In genomic region chr7:16932704-16933577, GRCm38 (mm10) we compare ENCODE assay signal across 9 mouse cellular contexts. TPM values are rescaled to one million over a fixed set of nuclear protein-coding genes. Genes with fewer than 3 reads are reported as not detected.
DNase-seq lines count a peak whose midpoint lies in the region; ATAC-seq lines count a peak whose summit lies in the region.
"Had no signal": no experiment of that assay in that cellular context is flagged by ENCODE, and none has a peak within 500 bp of the region (broad histone marks: within the 10 kb centered on the region; RNA-seq: fewer than 3 reads in every experiment).

No protein-coding gene starts in this region.

- H3K36me3 ChIP-seq in kidney, embryonic 16.5 days (ENCODE audit: insufficient read depth, low read length), result no peaks in the 10 kb centered on the region
- H3K36me3 ChIP-seq in midbrain, embryonic 11.5 days (ENCODE audit: control insufficient read depth, insufficient read depth, low read length), result no peaks in the 10 kb centered on the region
- H3K36me3 ChIP-seq: lung, embryonic 15.5 days had no signal

- H3K4me3 ChIP-seq in kidney, embryonic 16.5 days (ENCODE audit: low read length), result no peak overlapping the region
- H3K4me3 ChIP-seq in midbrain, embryonic 11.5 days (ENCODE audit: low read depth, low read length), result no peak overlapping the region
- H3K4me3 ChIP-seq: lung, embryonic 15.5 days had no signal

- H3K4me2 ChIP-seq in kidney, embryonic 16.5 days (replicated peaks; ENCODE audit: low read depth, low read length), result no peak overlapping the region
- H3K4me2 ChIP-seq in midbrain, embryonic 11.5 days, result no peak overlapping the region
- H3K4me2 ChIP-seq: lung, embryonic 15.5 days had no signal

- no peaks in the 10 kb centered on the region for H3K4me1 ChIP-seq in kidney, embryonic 16.5 days (ENCODE audit: insufficient read depth, low read length)
- peaks cover 3% of the 10 kb centered on the region; the same call in 1 of the 2 replicates for H3K4me1 ChIP-seq in midbrain, embryonic 11.5 days (ENCODE audit: control insufficient read depth, insufficient read depth, low read length)

- H3K9me3 ChIP-seq in kidney, embryonic 16.5 days (ENCODE audit: low read length), result no peaks in the 10 kb centered on the region
- no peaks in the 10 kb centered on the region for H3K9me3 ChIP-seq in midbrain, embryonic 11.5 days (ENCODE audit: control insufficient read depth, low read length)
- H3K9me3 ChIP-seq: lung, embryonic 15.5 days had no signal

- H3K27ac ChIP-seq in kidney, embryonic 16.5 days (ENCODE audit: low read length), result no peak overlapping the region
- no peak overlapping the region for H3K27ac ChIP-seq in midbrain, embryonic 11.5 days (ENCODE audit: low read depth, low read length)
- H3K27ac ChIP-seq: lung, embryonic 15.5 days had no signal

- 42% methylated on average over 14 of the region's 14 CpGs for WGBS in kidney, embryonic 16.5 days
- WGBS in midbrain, embryonic 11.5 days, result 40% methylated on average over 14 of the region's 14 CpGs

- peak; percentile 73 for DNase-seq in adrenal gland, postnatal 14 days
- no peak for DNase-seq in adrenal gland, adult 18-20 months (ENCODE audit: low spot score in 2 of 2)
- DNase-seq in right cerebral cortex, adult 18-20 months, result peak; percentile 74
- no peak for DNase-seq in right cerebral cortex, postnatal 36 days (ENCODE audit: low spot score in 2 of 2)
- DNase-seq in embryo, embryonic 10.5 days (ENCODE audit: low spot score), result peak; percentile 75
- DNase-seq in midbrain, embryonic 11.5 days (ENCODE audit: low spot score, missing footprints), result peak; percentile 92
- DNase-seq in gastrocnemius, postnatal 25 days, result no peak

- no peak overlapping the region for H3K9ac ChIP-seq in kidney, embryonic 16.5 days (replicated peaks; ENCODE audit: low read length)
- no peak overlapping the region for H3K9ac ChIP-seq in midbrain, embryonic 11.5 days (ENCODE audit: low read length)
- H3K9ac ChIP-seq: lung, embryonic 15.5 days had no signal

- peak; percentile 42; the same call in 1 of the 2 replicates for ATAC-seq in kidney, embryonic 16.5 days (ENCODE audit: low FRiP score, low TSS enrichment)
- ATAC-seq in midbrain, embryonic 11.5 days (ENCODE audit: low FRiP score), result peak; percentile 54

- no peaks in the 10 kb centered on the region for H3K27me3 ChIP-seq in kidney, embryonic 16.5 days (ENCODE audit: insufficient read depth, low read length)
- no peaks in the 10 kb centered on the region for H3K27me3 ChIP-seq in midbrain, embryonic 11.5 days (ENCODE audit: control insufficient read depth, insufficient read depth, low read length)
- H3K27me3 ChIP-seq: lung, embryonic 15.5 days had no signal

RNA-seq across cellular contexts. Expression of gene Calm3, which starts 9.0 kb away (rescaled TPM):
- total RNA-seq in adrenal gland, postnatal 14 days (2021), result 222 and 231 TPM in 2 replicates
- total RNA-seq in adrenal gland, adult 18-20 months (2021), result 100 to 1,000 TPM; 227 to 234 TPM
- polyA plus RNA-seq in kidney, embryonic 16.5 days (2015; fragmentation: Nextera tagmentation; extraction: Ambion mirVana), result 145 and 154 TPM in 2 replicates
- 284 and 295 TPM in 2 replicates for polyA plus RNA-seq in midbrain, embryonic 11.5 days (2014; fragmentation: Nextera tagmentation; extraction: Ambion mirVana)
- 100 to 1,000 TPM; 257 to 291 TPM for total RNA-seq in gastrocnemius, postnatal 25 days (2021)

RNA-seq across cellular contexts. Expression of gene Pnmal2, which starts 11.5 kb away (rescaled TPM):
- 24.6 and 27.2 TPM in 2 replicates for total RNA-seq in adrenal gland, postnatal 14 days (2021)
- total RNA-seq in adrenal gland, adult 18-20 months (2021), result 10 to 100 TPM; 24.4 to 33.3 TPM
- 7.4 and 7.5 TPM in 2 replicates for polyA plus RNA-seq in kidney, embryonic 16.5 days (2015; fragmentation: Nextera tagmentation; extraction: Ambion mirVana)
- polyA plus RNA-seq in midbrain, embryonic 11.5 days (2014; fragmentation: Nextera tagmentation; extraction: Ambion mirVana), result 8.3 and 8.6 TPM in 2 replicates
- 1 to 10 TPM; 2.3 to 3.3 TPM for total RNA-seq in gastrocnemius, postnatal 25 days (2021)

RNA-seq across cellular contexts. Expression of gene Pnmal1, which starts 26.5 kb away (rescaled TPM):
- 4.6 and 5.6 TPM in 2 replicates for total RNA-seq in adrenal gland, postnatal 14 days (2021)
- 1 to 10 TPM; 3.5 to 4.0 TPM for total RNA-seq in adrenal gland, adult 18-20 months (2021)
- polyA plus RNA-seq in kidney, embryonic 16.5 days (2015; fragmentation: Nextera tagmentation; extraction: Ambion mirVana), result 0.62 and 0.65 TPM in 2 replicates
- polyA plus RNA-seq in midbrain, embryonic 11.5 days (2014; fragmentation: Nextera tagmentation; extraction: Ambion mirVana), result 22.5 and 23.7 TPM in 2 replicates
- total RNA-seq in gastrocnemius, postnatal 25 days (2021), result not detected

RNA-seq across cellular contexts. Expression of gene Ptgir, which starts 26.7 kb away (rescaled TPM):
- total RNA-seq in adrenal gland, postnatal 14 days (2021), result 1.2 and 2.6 TPM in 2 replicates
- 1 to 10 TPM in 1 of 2 experiments, under 1 TPM in 1; 0.96 to 1.1 TPM for total RNA-seq in adrenal gland, adult 18-20 months (2021)
- 1.9 and 2.6 TPM in 2 replicates for polyA plus RNA-seq in kidney, embryonic 16.5 days (2015; fragmentation: Nextera tagmentation; extraction: Ambion mirVana)
- polyA plus RNA-seq in midbrain, embryonic 11.5 days (2014; fragmentation: Nextera tagmentation; extraction: Ambion mirVana), result 0.94 and 1.2 TPM in 2 replicates
- 1 to 10 TPM in 1 of 2 experiments, under 1 TPM in 1; 0.97 to 1.3 TPM for total RNA-seq in gastrocnemius, postnatal 25 days (2021)

RNA-seq across cellular contexts. Expression of gene Gng8, which starts 41.4 kb away (rescaled TPM):
- total RNA-seq in adrenal gland, postnatal 14 days (2021), result 0.59 and 0.60 TPM in 2 replicates
- under 1 TPM in 1 of 2 experiments, not detected in 1; 0.35 TPM for total RNA-seq in adrenal gland, adult 18-20 months (2021)
- 7.7 and 10.5 TPM in 2 replicates for polyA plus RNA-seq in kidney, embryonic 16.5 days (2015; fragmentation: Nextera tagmentation; extraction: Ambion mirVana)
- 9.7 and 10.2 TPM in 2 replicates for polyA plus RNA-seq in midbrain, embryonic 11.5 days (2014; fragmentation: Nextera tagmentation; extraction: Ambion mirVana)
- not detected for total RNA-seq in gastrocnemius, postnatal 25 days (2021)

Comparison
In these comparisons a context has a peak if more than half of its experiments do, and no peak if none do; other contexts are left out.
1. DNase-seq: peak in adrenal gland, postnatal 14 days (single experiment), right cerebral cortex, adult 18-20 months (single experiment), embryo, embryonic 10.5 days (single experiment) and midbrain, embryonic 11.5 days (single experiment); none in adrenal gland, adult 18-20 months (0 of 2), right cerebral cortex, postnatal 36 days (0 of 2) and gastrocnemius, postnatal 25 days (single experiment).